Mouse (Mus musculus) lung, adult 2 months (tissue): ENCODE results near the gene Nlrc3.

Experiments used
- CTCF ChIP-seq: fragments of 200-500 bp; IDR thresholded peaks from 2 replicates; pipeline ENCODE4 v1.5.1; 2011; ENCODE audit warnings: mild to moderate bottlenecking, low read length, control low read depth; ENCODE audit not compliant: insufficient read depth
- POLR2A ChIP-seq: fragments of 200-500 bp; IDR thresholded peaks from 2 replicates; pipeline ENCODE4 v1.6.1; 2011; ENCODE audit warnings: low read depth, mild to moderate bottlenecking, control low read depth, low read length, borderline replicate concordance; ENCODE audit errors: extremely low read depth

GRCm38 (mm10) chr16:4012882-4013570 lies 36.6 kb upstream of the Nlrc3 start:
- TF ChIP-seq CTCF (no peak), POLR2A (no peak)
